Mouse (Mus musculus): Measurements from ENCODE around the gene Cplx2. TPM values are rescaled to one million over a fixed set of nuclear protein-coding genes. Genes with fewer than 3 reads are reported as not detected.

Cplx2 gene
- polyA plus RNA-seq, 1 experiment = 9.0 TPM

GRCm38 (mm10) chr13:54368181-54368580 is 3.0 kb upstream of the Cplx2 start:
- Histone ChIP-seq H3K79me3 (ENCODE audit: low read depth) (no peaks in the 10 kb centered on the region), H3ac (ENCODE audit: control insufficient read depth, insufficient read length, low read depth) (no peak overlapping the region), H3K27me3 (ENCODE audit: control insufficient read depth, insufficient read depth, insufficient read length) (no peaks in the 10 kb centered on the region), H3K79me2 (ENCODE audit: control insufficient read depth, insufficient read depth) (no peaks in the 10 kb centered on the region), H3K36me3 (ENCODE audit: control insufficient read depth, insufficient read depth) (no peaks in the 10 kb centered on the region), H3K4me3 (ENCODE audit: insufficient read depth, poor library complexity, severe bottlenecking) (no peak overlapping the region)
- TF ChIP-seq CEBPB (IDR thresholded peaks at IDR 0.05; ENCODE audit: low read depth) = no peak
- no peak for TF ChIP-seq MAX (IDR thresholded peaks at IDR 0.05)
- no peak for TF ChIP-seq CTCF (IDR thresholded peaks at IDR 0.05; ENCODE audit: control insufficient read depth, insufficient read depth, insufficient read length)
- TF ChIP-seq MYOG (IDR thresholded peaks at IDR 0.05; ENCODE audit: control insufficient read depth, extremely low read depth, insufficient read length) = no peak

DNA sequence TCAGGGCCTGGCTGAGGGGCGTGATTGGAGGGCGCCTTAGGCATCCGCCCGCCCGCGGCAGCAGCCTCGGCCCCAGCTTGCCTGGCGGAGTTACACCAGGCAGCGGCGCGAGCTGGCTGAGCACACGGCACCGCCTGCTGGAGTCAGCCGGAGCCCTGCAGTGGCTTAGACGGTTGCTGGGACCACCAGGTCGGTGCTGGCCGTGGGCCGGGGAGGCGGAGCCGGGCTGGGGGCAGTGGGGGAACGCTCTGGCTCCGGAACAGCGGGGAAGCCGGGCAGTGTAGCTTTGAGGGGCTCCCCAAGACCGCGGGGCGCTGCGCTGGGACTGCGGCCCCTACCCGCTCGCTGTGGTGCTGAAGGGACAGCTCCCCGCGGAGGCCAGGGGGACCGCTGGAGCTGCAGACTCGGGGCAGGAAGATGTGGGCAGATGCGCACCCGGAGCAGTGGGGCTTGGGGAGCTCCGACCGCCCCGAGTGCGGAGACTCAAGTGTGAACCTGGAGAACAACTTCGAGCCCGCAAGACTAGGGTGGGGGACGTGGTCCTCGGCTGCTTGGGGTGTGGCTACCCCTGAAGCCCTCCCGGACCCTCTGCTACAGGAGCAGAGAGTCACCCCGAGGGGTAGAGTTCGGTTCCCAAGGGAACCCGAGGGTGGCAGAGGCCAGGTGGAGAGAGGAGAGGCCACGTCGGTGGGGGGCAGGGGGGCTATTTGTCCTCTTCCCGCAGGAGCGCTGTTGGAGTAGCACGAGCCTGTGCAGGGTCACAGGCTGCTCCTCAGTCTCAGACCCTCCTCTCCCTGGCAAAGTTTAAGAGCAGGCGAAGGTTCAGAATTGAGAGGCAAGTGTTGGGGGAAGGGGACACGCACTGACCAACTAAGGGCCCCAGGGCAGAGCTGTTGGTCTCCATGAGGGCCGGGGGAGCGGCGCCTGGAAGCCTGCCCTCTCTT is 510 bp downstream of the Cplx2 start:
- Histone ChIP-seq H3ac (ENCODE audit: control insufficient read depth, insufficient read length, low read depth) (no peak overlapping the region), H3K79me3 (ENCODE audit: low read depth) (no peaks in the 10 kb centered on the region), H3K4me3 (ENCODE audit: insufficient read depth, poor library complexity, severe bottlenecking) (no peak overlapping the region), H3K79me2 (ENCODE audit: control insufficient read depth, insufficient read depth) (no peaks in the 10 kb centered on the region), H3K36me3 (ENCODE audit: control insufficient read depth, insufficient read depth) (no peaks in the 10 kb centered on the region), H3K27me3 (ENCODE audit: control insufficient read depth, insufficient read depth, insufficient read length) (no peaks in the 10 kb centered on the region)
- TF ChIP-seq CTCF (IDR thresholded peaks at IDR 0.05; ENCODE audit: control insufficient read depth, insufficient read depth, insufficient read length) (peak; percentile 58), MAX (IDR thresholded peaks at IDR 0.05) (no peak)

DNA sequence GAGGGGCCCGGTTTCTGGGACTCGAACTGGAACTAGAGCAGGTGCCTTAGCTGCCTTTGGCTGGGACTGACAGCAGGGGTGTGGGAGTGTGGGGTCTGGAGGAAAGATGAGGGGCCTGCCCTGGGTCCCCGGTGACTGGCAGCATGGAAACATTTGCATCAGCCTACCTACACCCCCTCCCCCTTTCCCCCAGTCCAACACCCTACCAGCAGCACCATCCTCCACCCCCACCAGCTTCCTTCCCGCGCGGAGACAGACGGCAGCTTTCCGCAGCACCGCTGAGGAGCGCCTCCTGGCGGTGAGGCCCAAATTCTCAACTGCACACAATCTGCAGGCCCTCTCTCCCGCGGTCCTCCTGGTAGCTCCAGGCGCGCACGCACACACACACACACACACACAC is 1.5 kb downstream of the Cplx2 start:
- Histone ChIP-seq H3K4me3 (ENCODE audit: insufficient read depth, poor library complexity, severe bottlenecking) (no peak overlapping the region), H3K27me3 (ENCODE audit: control insufficient read depth, insufficient read depth, insufficient read length) (no peaks in the 10 kb centered on the region)
- TF ChIP-seq CTCF (IDR thresholded peaks at IDR 0.05; ENCODE audit: control insufficient read depth, insufficient read depth, insufficient read length) (peak; percentile 76), MYOD1 (IDR thresholded peaks at IDR 0.05; ENCODE audit: control insufficient read depth, insufficient read length, low read depth) (no peak), USF1 (IDR thresholded peaks at IDR 0.05; ENCODE audit: low read depth) (no peak)

DNA sequence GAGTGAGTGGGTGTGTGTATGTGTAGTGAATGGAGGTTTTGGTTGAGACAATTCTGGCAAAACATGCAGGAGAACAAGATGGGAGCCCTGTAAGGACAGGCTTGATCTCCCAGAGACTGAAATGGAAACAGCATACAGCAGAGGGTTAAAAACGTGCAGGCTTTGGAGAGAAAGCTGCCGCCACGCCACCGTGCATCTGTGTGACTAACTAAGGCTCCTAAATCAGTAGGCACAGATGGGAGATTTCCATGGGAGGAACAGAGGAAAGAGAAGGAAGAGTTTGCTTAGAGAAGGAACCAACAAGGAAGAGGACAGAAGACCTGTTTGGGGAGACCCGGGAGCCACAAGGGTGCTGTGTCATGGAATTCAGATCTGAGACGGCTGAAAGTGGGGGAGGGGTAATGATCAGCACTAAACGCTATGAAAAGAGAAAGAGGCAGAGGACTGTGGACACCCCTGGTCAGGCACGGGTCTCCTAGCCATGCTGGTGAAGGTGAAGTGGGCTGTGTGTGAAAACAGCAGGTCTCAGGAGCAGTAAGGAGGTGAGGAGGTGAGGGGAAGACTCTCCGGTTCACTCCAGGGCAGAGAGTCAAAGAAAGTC is 3.1 kb downstream of the Cplx2 start:
- Histone ChIP-seq H3K79me3 (ENCODE audit: low read depth) (no peaks in the 10 kb centered on the region), H3K36me3 (ENCODE audit: control insufficient read depth, insufficient read depth) (no peaks in the 10 kb centered on the region), H3K4me3 (ENCODE audit: insufficient read depth, poor library complexity, severe bottlenecking) (no peak overlapping the region), H3K27me3 (ENCODE audit: control insufficient read depth, insufficient read depth, insufficient read length) (no peaks in the 10 kb centered on the region), H3K79me2 (ENCODE audit: control insufficient read depth, insufficient read depth) (no peaks in the 10 kb centered on the region), H3ac (ENCODE audit: control insufficient read depth, insufficient read length, low read depth) (no peak overlapping the region)
- TF ChIP-seq MAX (IDR thresholded peaks at IDR 0.05) (no peak), CTCF (IDR thresholded peaks at IDR 0.05; ENCODE audit: control insufficient read depth, insufficient read depth, insufficient read length) (no peak), FOSL1 (IDR thresholded peaks at IDR 0.05; ENCODE audit: insufficient read depth, low read length, poor library complexity, severe bottlenecking) (no peak), CEBPB (IDR thresholded peaks at IDR 0.05; ENCODE audit: low read depth) (no peak), USF1 (IDR thresholded peaks at IDR 0.05; ENCODE audit: low read depth) (no peak), MYOD1 (IDR thresholded peaks at IDR 0.05; ENCODE audit: control insufficient read depth, insufficient read length, low read depth) (no peak), MYOG (IDR thresholded peaks at IDR 0.05; ENCODE audit: control insufficient read depth, extremely low read depth, insufficient read length) (no peak)

More for the DNA sequence above, 1.5 kb downstream of the Cplx2 start:
- no peaks in the 10 kb centered on the region for H3K79me3 ChIP-seq (ENCODE audit: low read depth)
- no peaks in the 10 kb centered on the region for H3K36me3 ChIP-seq (ENCODE audit: control insufficient read depth, insufficient read depth)
- no peak overlapping the region for H3ac ChIP-seq (ENCODE audit: control insufficient read depth, insufficient read length, low read depth)
- H3K79me2 ChIP-seq (ENCODE audit: control insufficient read depth, insufficient read depth) = no peaks in the 10 kb centered on the region

- no peaks in the 10 kb centered on the region for H3K79me3 ChIP-seq (ENCODE audit: low read depth)
- H3K79me2 ChIP-seq (ENCODE audit: control insufficient read depth, insufficient read depth) = no peaks in the 10 kb centered on the region
- TF ChIP-seq FOSL1 (IDR thresholded peaks at IDR 0.05; ENCODE audit: insufficient read depth, low read length, poor library complexity, severe bottlenecking) = no peak
- no peak for TF ChIP-seq MYOD1 (IDR thresholded peaks at IDR 0.05; ENCODE audit: control insufficient read depth, insufficient read length, low read depth)
- no peak for TF ChIP-seq USF1 (IDR thresholded peaks at IDR 0.05; ENCODE audit: low read depth)
- no peak for TF ChIP-seq CEBPB (IDR thresholded peaks at IDR 0.05; ENCODE audit: low read depth)
- TF ChIP-seq MAX (IDR thresholded peaks at IDR 0.05) = no peak
- TF ChIP-seq CTCF (IDR thresholded peaks at IDR 0.05; ENCODE audit: control insufficient read depth, insufficient read depth, insufficient read length) = no peak
- no peak for TF ChIP-seq MYOG (IDR thresholded peaks at IDR 0.05; ENCODE audit: control insufficient read depth, extremely low read depth, insufficient read length)
- H3ac ChIP-seq (ENCODE audit: control insufficient read depth, insufficient read length, low read depth) = no peak overlapping the region
- H3K27me3 ChIP-seq (ENCODE audit: control insufficient read depth, insufficient read depth, insufficient read length) = no peaks in the 10 kb centered on the region
- no peak overlapping the region for H3K4me3 ChIP-seq (ENCODE audit: insufficient read depth, poor library complexity, severe bottlenecking)
- no peaks in the 10 kb centered on the region for H3K36me3 ChIP-seq (ENCODE audit: control insufficient read depth, insufficient read depth)
These were observed 4.6 kb downstream of the Cplx2 start for GRCm38 (mm10) chr13:54375497-54376495.

All from C2C12 (cell line).